Mouse (Mus musculus): ENCODE data around the gene Kif5a.
A peak's percentile ranks its signal among the peaks of the same experiment; 100 is the strongest.

- TF ChIP-seq CTCF (IDR thresholded peaks at IDR 0.05; ENCODE audit: borderline replicate concordance, insufficient read depth, low read length) (no peak), POLR2A (IDR thresholded peaks at IDR 0.05; ENCODE audit: low read depth, low read length) (peak; percentile 54)
Observed at GRCm38 (mm10) chr10:127292987-127293538, 29.9 kb upstream of the Kif5a start.
